Mouse (Mus musculus) midbrain, embryonic 12.5 days (tissue): ENCODE results near the gene Fam13a. TPM values are rescaled to one million over a fixed set of nuclear protein-coding genes. Genes with fewer than 3 reads are reported as not detected.

ENCODE experiments used
- ATAC-seq: fragments of 200-750 bp; cut with Nextera tagmentation; 2 replicates; pipeline ENCODE4 v1.8.0; 2017; ENCODE audit warnings: low read depth, moderate TSS enrichment, moderate library complexity; ENCODE audit not compliant: low FRiP score
- H3K27ac ChIP-seq: fragments of 300-500 bp; sonication (generic); replicated peaks from 2 replicates; pipeline ENCODE4 v1.5.1; 2016; ENCODE audit warnings: mild to moderate bottlenecking
- H3K27me3 ChIP-seq: fragments of 300-500 bp; sonication (generic); 2 replicates; pipeline ENCODE4 v1.6.1; 2016; ENCODE audit warnings: mild to moderate bottlenecking
- H3K36me3 ChIP-seq: fragments of 300-500 bp; sonication (generic); 2 replicates; pipeline ENCODE4 v1.6.1; 2016
- H3K4me1 ChIP-seq: fragments of 300-500 bp; sonication (generic); 2 replicates; pipeline ENCODE4 v1.6.1; 2016
- H3K4me2 ChIP-seq: fragments of 300-500 bp; sonication (generic); replicated peaks from 2 replicates; pipeline ENCODE4 v1.6.1; 2016; ENCODE audit warnings: mild to moderate bottlenecking, moderate library complexity
- H3K4me3 ChIP-seq: fragments of 300-500 bp; sonication (generic); 2 replicates; pipeline ENCODE4 v1.5.1; 2016; ENCODE audit warnings: mild to moderate bottlenecking
- H3K9ac ChIP-seq: fragments of 300-500 bp; sonication (generic); replicated peaks from 2 replicates; pipeline ENCODE4 v1.6.1; 2016; ENCODE audit warnings: mild to moderate bottlenecking, moderate library complexity
- H3K9me3 ChIP-seq: fragments of 300-500 bp; sonication (generic); 2 replicates; pipeline ENCODE4 v1.6.1; 2016; ENCODE audit warnings: mild to moderate bottlenecking
- WGBS: fragments of 180-500 bp; shearing (Covaris S2); methylation state at CpG from one replicate; pipeline ENCODE4 v1.1.7; 2016; 5-methylcytosine and 5-hydroxymethylcytosine counted together
- polyA plus RNA-seq: library from polyadenylated mRNA; unstranded; fragments of >200 nt; fragmentation: Nextera tagmentation; extraction: Ambion mirVana; gene quantifications from 2 replicates; pipeline ENCODE4 v1.2.1, GENCODE M21; 2016

Gene Fam13a
- 5.7 and 6.2 TPM in 2 replicates for polyA plus RNA-seq

DNA sequence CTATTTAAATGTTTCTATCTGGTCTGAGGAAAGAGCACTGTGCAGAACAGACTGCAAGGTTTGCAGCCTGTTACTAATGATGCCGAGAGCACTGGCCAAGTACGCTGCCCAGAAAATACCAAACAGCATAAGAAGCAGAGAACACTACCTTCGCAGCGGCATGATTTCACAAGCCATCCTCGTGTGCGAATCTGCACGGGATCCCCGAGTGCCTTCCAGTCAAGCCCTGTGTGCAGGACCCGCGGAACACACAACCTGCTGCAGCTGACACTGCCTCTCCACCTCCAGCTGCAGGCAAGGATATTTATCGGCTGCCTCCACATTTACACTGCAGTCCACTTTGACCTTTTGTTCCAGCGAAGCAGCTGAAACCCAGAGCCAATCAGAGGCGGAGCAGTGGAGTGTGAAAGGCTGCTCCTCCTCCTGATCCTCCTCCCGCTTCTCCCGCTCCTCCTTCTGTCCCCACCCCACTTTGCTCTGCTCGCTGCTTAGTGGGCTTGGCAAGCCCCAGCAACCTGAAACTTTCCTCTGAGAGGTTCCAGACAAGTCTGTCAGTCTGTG, at the start of gene Fam13a:
Gene Fam13a (minus strand): TSS at position 386 of the 561 bp plus-strand sequence.
- no peaks in the 10 kb centered on the region for H3K27me3 ChIP-seq
- peak within 1 kb of the TSS; percentile 56 for H3K4me2 ChIP-seq
- H3K27ac ChIP-seq = peak within 1 kb of the TSS; percentile 67
- ATAC-seq = peak; percentile 98
- peak within 1 kb of the TSS; percentile 52 for H3K4me3 ChIP-seq
- H3K9ac ChIP-seq = peak within 1 kb of the TSS; percentile 48
- WGBS = under 1% methylated on average over 16 of the region's 16 CpGs
- no peaks in the 10 kb centered on the region for H3K36me3 ChIP-seq
- H3K4me1 ChIP-seq = peaks cover 8% of the 10 kb centered on the region; the same call in 1 of the 2 replicates
- H3K9me3 ChIP-seq = no peaks in the 10 kb centered on the region

GRCm38 (mm10) chr6:59072096-59073060, 48.0 kb upstream of the Fam13a start:
- Histone ChIP-seq H3K4me2 (no peak overlapping the region), H3K9me3 (peaks cover 7% of the 10 kb centered on the region; the same call in 1 of the 2 replicates), H3K4me3 (no peak overlapping the region), H3K9ac (no peak overlapping the region), H3K27ac (no peak overlapping the region), H3K36me3 (no peaks in the 10 kb centered on the region), H3K27me3 (no peaks in the 10 kb centered on the region), H3K4me1 (no peaks in the 10 kb centered on the region)
- no peak for ATAC-seq
- WGBS = 80% methylated on average over 5 of the region's 5 CpGs

- WGBS = 80% methylated on average over 3 of the region's 3 CpGs
- Histone ChIP-seq H3K27me3 (no peaks in the 10 kb centered on the region), H3K9me3 (peaks cover 7% of the 10 kb centered on the region; the same call in 1 of the 2 replicates), H3K4me2 (no peak overlapping the region), H3K27ac (no peak overlapping the region), H3K36me3 (no peaks in the 10 kb centered on the region), H3K4me1 (no peaks in the 10 kb centered on the region), H3K9ac (no peak overlapping the region), H3K4me3 (no peak overlapping the region)
- no peak for ATAC-seq
Measured at GRCm38 (mm10) chr6:59071691-59072090, 47.3 kb upstream of the Fam13a start.

DNA sequence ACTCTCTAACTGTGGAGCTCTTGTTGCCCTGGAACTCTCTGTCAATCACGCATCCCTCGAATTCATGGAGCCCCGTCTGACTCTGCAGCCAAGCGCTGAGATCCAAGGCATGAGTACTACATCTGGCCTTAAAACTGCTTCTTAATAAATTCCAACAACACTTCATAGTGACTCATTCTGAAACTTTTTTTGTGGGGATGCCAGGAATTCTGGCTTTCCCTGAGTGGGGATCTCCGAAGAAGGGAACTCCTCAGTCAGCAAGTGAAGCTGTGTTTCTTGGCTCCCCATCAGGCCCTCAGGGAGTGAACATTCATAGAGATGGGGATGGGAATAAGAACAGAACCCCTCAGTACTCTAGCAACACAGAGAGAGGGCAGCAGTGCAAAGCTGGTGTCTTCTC, 43.8 kb upstream of the Fam13a start:
- no peak for ATAC-seq
- Histone ChIP-seq H3K4me1 (no peaks in the 10 kb centered on the region), H3K4me2 (no peak overlapping the region), H3K4me3 (no peak overlapping the region), H3K9ac (no peak overlapping the region), H3K27me3 (no peaks in the 10 kb centered on the region), H3K27ac (no peak overlapping the region), H3K36me3 (no peaks in the 10 kb centered on the region), H3K9me3 (no peaks in the 10 kb centered on the region)
- 95% methylated on average over 5 of the region's 5 CpGs for WGBS

DNA sequence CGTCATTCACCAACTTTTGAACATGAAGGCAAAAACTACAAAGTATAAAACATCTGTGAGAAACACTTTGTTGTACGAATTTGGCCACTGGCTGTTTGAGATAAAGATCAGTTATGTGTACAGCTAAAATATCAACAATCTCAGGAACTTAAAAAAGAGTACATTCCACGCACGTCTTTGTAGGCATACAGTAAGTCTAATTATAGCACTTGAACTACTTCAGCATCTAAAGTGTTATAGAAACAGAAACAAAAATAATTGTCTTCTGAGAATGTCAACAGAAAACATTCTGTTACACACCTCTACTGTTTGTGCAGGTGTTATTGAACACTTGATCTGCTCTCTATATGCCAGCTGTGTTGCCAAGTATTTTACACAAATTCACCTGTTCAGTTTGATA, 40.1 kb upstream of the Fam13a start:
- Histone ChIP-seq H3K4me2 (no peak overlapping the region), H3K4me1 (no peaks in the 10 kb centered on the region), H3K36me3 (no peaks in the 10 kb centered on the region), H3K9ac (no peak overlapping the region), H3K27ac (no peak overlapping the region), H3K27me3 (no peaks in the 10 kb centered on the region), H3K9me3 (no peaks in the 10 kb centered on the region), H3K4me3 (no peak overlapping the region)
- no peak for ATAC-seq
- 81% methylated on average over 4 of the region's 4 CpGs for WGBS

DNA sequence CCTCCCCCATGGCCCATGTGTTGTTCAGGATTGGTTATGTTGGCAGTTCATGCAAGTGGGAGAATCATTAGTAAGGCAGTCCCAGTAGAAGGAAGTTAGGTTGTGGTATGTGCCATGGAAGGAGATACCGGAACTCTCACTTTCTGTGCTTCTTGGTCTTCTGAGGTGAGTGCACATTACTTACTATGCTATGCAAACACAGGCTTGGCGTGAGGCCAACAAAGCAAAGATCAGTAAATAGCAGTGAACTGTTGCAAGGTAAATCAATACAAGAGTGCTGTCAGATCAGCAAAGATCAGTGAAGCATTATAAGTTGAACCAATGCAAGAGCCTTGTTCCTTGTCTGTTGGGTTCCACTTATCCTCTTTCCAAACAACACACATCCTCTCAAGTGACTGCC, 28.9 kb upstream of the Fam13a start:
- WGBS = 88% methylated on average over 2 of the region's 2 CpGs

DNA sequence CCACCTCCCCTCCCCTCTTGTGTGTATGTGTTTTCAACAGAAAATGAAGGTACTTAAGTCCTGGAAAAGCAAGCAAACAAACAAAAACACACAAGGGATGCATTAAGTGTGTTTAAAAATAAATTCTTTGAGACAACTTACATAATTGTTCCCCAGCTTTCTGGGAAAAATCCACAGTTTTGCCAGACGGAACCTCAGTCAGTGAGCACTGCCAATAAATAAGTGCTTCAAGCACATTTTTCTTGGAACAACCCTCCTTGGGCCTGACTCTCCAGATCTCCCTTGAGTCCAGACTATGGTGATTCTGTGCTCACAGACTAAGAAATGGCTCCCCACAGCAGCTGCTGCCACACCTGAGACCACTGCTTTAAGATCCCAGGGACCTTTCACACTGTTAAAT, 15.4 kb upstream of the Fam13a start:
- H3K27me3 ChIP-seq = no peaks in the 10 kb centered on the region
- ATAC-seq = no peak
- no peaks in the 10 kb centered on the region for H3K36me3 ChIP-seq
- 74% methylated on average over 1 of the region's 1 CpGs for WGBS
- H3K4me1 ChIP-seq = no peaks in the 10 kb centered on the region
- H3K27ac ChIP-seq = no peak overlapping the region
- H3K9me3 ChIP-seq = no peaks in the 10 kb centered on the region
- no peak overlapping the region for H3K9ac ChIP-seq
- no peak overlapping the region for H3K4me3 ChIP-seq
- H3K4me2 ChIP-seq = no peak overlapping the region

More for the DNA sequence above, 28.9 kb upstream of the Fam13a start:
- Histone ChIP-seq H3K9ac (no peak overlapping the region), H3K36me3 (no peaks in the 10 kb centered on the region), H3K4me1 (no peaks in the 10 kb centered on the region), H3K4me3 (no peak overlapping the region), H3K4me2 (no peak overlapping the region), H3K9me3 (no peaks in the 10 kb centered on the region), H3K27ac (no peak overlapping the region), H3K27me3 (no peaks in the 10 kb centered on the region)
- ATAC-seq = no peak

GRCm38 (mm10) chr6:59032748-59033147, 8.4 kb upstream of the Fam13a start:
- no peaks in the 10 kb centered on the region for H3K9me3 ChIP-seq
- H3K36me3 ChIP-seq = no peaks in the 10 kb centered on the region
- H3K4me3 ChIP-seq = no peak overlapping the region
- no peaks in the 10 kb centered on the region for H3K27me3 ChIP-seq
- no peak overlapping the region for H3K4me2 ChIP-seq
- no peak overlapping the region for H3K9ac ChIP-seq
- no peak overlapping the region for H3K27ac ChIP-seq
- ATAC-seq = no peak
- H3K4me1 ChIP-seq = no peaks in the 10 kb centered on the region
- 93% methylated on average over 5 of the region's 5 CpGs for WGBS

- Histone ChIP-seq H3K36me3 (no peaks in the 10 kb centered on the region), H3K4me1 (no peaks in the 10 kb centered on the region), H3K4me2 (no peak overlapping the region), H3K27ac (no peak overlapping the region), H3K9me3 (no peaks in the 10 kb centered on the region), H3K9ac (no peak overlapping the region), H3K27me3 (no peaks in the 10 kb centered on the region), H3K4me3 (no peak overlapping the region)
- ATAC-seq = no peak
- WGBS = 86% methylated on average over 6 of the region's 6 CpGs
Measured at GRCm38 (mm10) chr6:59031539-59031938, 7.2 kb upstream of the Fam13a start.

- Histone ChIP-seq H3K27me3 (no peaks in the 10 kb centered on the region), H3K36me3 (no peaks in the 10 kb centered on the region), H3K27ac (no peak overlapping the region), H3K4me1 (no peaks in the 10 kb centered on the region), H3K9me3 (no peaks in the 10 kb centered on the region), H3K4me2 (no peak overlapping the region), H3K4me3 (no peak overlapping the region), H3K9ac (no peak overlapping the region)
- 80% methylated on average over 2 of the region's 2 CpGs for WGBS
- ATAC-seq = no peak
Measured at GRCm38 (mm10) chr6:59030667-59031066, 6.3 kb upstream of the Fam13a start.

- H3K4me3 ChIP-seq = no peak overlapping the region
- ATAC-seq = no peak
- H3K27ac ChIP-seq = no peak overlapping the region
- no peaks in the 10 kb centered on the region for H3K36me3 ChIP-seq
- H3K27me3 ChIP-seq = no peaks in the 10 kb centered on the region
- no peaks in the 10 kb centered on the region for H3K9me3 ChIP-seq
- H3K4me1 ChIP-seq = no peaks in the 10 kb centered on the region
- H3K4me2 ChIP-seq = no peak overlapping the region
- no peak overlapping the region for H3K9ac ChIP-seq
Measured at GRCm38 (mm10) chr6:59030037-59030436, 5.7 kb upstream of the Fam13a start.

DNA sequence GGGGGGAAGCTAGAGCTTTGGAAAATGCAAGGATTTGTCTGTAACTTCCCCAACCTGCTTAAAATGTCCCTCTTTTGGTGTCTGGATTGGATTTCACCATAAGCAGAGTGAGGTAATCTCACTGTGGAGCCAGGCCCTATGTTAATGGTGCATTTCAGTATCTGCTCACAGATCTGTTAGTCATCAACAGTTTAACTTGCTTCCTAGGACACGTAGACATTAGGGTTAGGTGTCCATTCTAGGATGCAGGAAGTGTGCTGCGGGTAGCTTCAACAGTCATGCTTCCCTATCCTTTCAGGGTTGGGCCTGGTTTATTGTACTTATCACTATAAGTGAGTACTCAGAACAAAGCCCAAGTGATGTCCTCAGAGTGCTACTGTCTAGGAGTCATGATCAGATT, 4.5 kb upstream of the Fam13a start:
- Histone ChIP-seq H3K27me3 (no peaks in the 10 kb centered on the region), H3K9ac (no peak overlapping the region), H3K4me3 (no peak overlapping the region), H3K27ac (no peak overlapping the region), H3K4me1 (0 out of 2 replicates have a peak, but pooled peaks cover 4% of the 10 kb centered on the region), H3K36me3 (no peaks in the 10 kb centered on the region), H3K4me2 (no peak overlapping the region), H3K9me3 (no peaks in the 10 kb centered on the region)
- no peak for ATAC-seq
- WGBS = 88% methylated on average over 2 of the region's 2 CpGs
